Mouse (Mus musculus) heart, adult 2 months (tissue): ENCODE data around the gene Egfr. TPM values are rescaled to one million over a fixed set of nuclear protein-coding genes. Genes with fewer than 3 reads are reported as not detected.

Source experiments
- DNase-seq, 2 experiments: peaks; one replicate each; pipeline ENCODE4 v3.0.0; 2021
- H3K27ac ChIP-seq: fragments of 200-600 bp; 2 replicates; pipeline ENCODE4 v1.8.1; 2022
- H3K27me3 ChIP-seq: fragments of 200-500 bp; 2 replicates; pipeline ENCODE4 v1.6.1; 2012; ENCODE audit warnings: mild to moderate bottlenecking, low read length, inconsistent platforms, mixed read lengths; ENCODE audit not compliant: control insufficient read depth, insufficient read depth
- H3K36me3 ChIP-seq: fragments of 200-500 bp; 2 replicates; pipeline ENCODE4 v1.6.1; 2012; ENCODE audit warnings: low read length, inconsistent platforms; ENCODE audit not compliant: control insufficient read depth, insufficient read depth
- H3K4me1 ChIP-seq: fragments of 200-500 bp; 2 replicates; pipeline ENCODE4 v1.6.1; 2011; ENCODE audit warnings: low read length; ENCODE audit not compliant: control insufficient read depth, insufficient read depth
- H3K4me3 ChIP-seq: fragments of 200-600 bp; 2 replicates; pipeline ENCODE4 v1.8.1; 2022
- H3K79me2 ChIP-seq: fragments of 200-500 bp; replicated peaks from 2 replicates; pipeline ENCODE4 v1.6.1; 2012; ENCODE audit warnings: mild to moderate bottlenecking, inconsistent platforms, low read length, moderate library complexity, mixed read lengths; ENCODE audit not compliant: control insufficient read depth, insufficient read depth
- H3K9ac ChIP-seq: fragments of 200-500 bp; 2 replicates; pipeline ENCODE4 v1.6.1; 2012; ENCODE audit warnings: low read depth, mild to moderate bottlenecking, control low read depth, inconsistent platforms, low read length, mixed read lengths
- CTCF ChIP-seq: fragments of 200-600 bp; IDR thresholded peaks from 2 replicates; pipeline ENCODE4 v1.8.1; 2022; ENCODE audit warnings: antibody characterized with exemption, mild to moderate bottlenecking, moderate library complexity
- EP300 ChIP-seq: fragments of 200-500 bp; IDR thresholded peaks from 2 replicates; pipeline ENCODE4 v1.6.1; 2011; ENCODE audit warnings: low read depth, low read length, control low read depth; ENCODE audit not compliant: insufficient read depth
- POLR2A ChIP-seq: fragments of 200-500 bp; IDR thresholded peaks from 2 replicates; pipeline ENCODE4 v1.6.1; 2011; ENCODE audit warnings: mild to moderate bottlenecking, low read depth, low read length, control low read depth; ENCODE audit not compliant: insufficient read depth
- WGBS: fragments of 180-500 bp; shearing (Covaris S2); methylation state at CpG from one replicate; pipeline ENCODE4 v1.1.7; 2018; 5-methylcytosine and 5-hydroxymethylcytosine counted together
- intact Hi-C: fragments of 180-260 bp; cut with DNase I; formaldehyde crosslinking; loops from one replicate; pipeline ENCODE4 v1.15.1; 2025
- polyA plus RNA-seq: library from polyadenylated mRNA; depleted of rRNA; stranded (reverse); fragments of >200 nt; gene quantifications from 2 replicates; pipeline ENCODE4 v1.2.3, GENCODE M21; 2012
- total RNA-seq, 2 experiments: library from RNA; stranded (reverse); gene quantifications; 2 replicates each; pipeline ENCODE4 v1.2.3; 2021

Egfr gene
- total and polyA plus RNA-seq, 3 experiments: 4.4 to 10.5 (median 4.9) TPM

DNA sequence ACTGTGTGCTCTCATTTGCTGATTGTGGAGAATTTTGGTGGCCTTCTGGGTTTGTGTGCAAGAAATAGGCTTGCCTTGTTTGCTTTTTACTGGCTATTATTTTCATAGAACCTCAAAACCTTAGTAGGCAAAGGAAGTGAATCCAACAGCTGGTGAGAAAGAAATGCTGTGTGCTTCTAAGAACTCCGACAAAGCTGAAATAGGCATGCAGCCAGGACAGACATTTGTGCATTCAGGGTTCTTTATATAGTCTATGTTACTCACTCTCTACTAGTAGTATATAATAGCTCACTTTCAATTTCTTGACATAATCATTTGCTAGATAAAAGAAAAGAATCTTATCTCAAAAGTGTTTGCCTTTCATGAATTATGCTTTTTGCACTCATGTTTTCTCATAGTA lies 50.7 kb downstream of the Egfr start:
- 51% methylated on average over 1 of the region's 1 CpGs for WGBS
- no peaks in the 10 kb centered on the region for H3K36me3 ChIP-seq
- no peaks in the 10 kb centered on the region for H3K27me3 ChIP-seq
- H3K79me2 ChIP-seq: no peaks in the 10 kb centered on the region
- no peak overlapping the region for H3K9ac ChIP-seq
- TF ChIP-seq CTCF (no peak), EP300 (no peak), POLR2A (no peak)
- intact Hi-C loops: no loop called here
- no peak for DNase-seq
- H3K4me1 ChIP-seq: peaks cover 2% of the 10 kb centered on the region; the same call in 1 of the 2 replicates
- no peak overlapping the region for H3K4me3 ChIP-seq
- no peak overlapping the region for H3K27ac ChIP-seq

DNA sequence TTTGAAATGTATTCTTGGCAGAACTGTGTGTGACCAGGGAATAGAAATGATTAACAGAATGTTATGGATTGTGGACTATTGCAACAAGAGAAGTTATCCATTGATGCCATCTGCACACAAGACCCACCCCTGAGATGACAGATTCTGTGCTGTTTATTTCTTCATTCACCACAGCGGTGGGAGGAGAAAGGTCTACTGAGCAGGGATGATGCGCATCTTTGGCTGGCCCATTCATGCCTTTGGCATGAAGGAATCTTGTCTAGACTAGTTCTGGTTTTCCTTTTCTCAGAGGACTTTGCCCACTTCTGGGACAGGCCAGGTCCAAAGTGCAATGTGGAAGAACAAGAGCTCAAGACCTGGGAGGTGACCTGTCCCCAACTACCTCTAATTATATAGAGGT lies 52.0 kb downstream of the Egfr start:
- Histone ChIP-seq H3K36me3 (no peaks in the 10 kb centered on the region), H3K9ac (no peak overlapping the region), H3K27me3 (no peaks in the 10 kb centered on the region), H3K27ac (no peak overlapping the region), H3K4me1 (peaks cover 2% of the 10 kb centered on the region; the same call in 1 of the 2 replicates), H3K79me2 (no peaks in the 10 kb centered on the region), H3K4me3 (no peak overlapping the region)
- DNase-seq: no peak
- TF ChIP-seq POLR2A: no peak
- no peak for TF ChIP-seq CTCF
- no peak for TF ChIP-seq EP300
- 94% methylated on average over 2 of the region's 2 CpGs for WGBS
- intact Hi-C loops: no loop called here

DNA sequence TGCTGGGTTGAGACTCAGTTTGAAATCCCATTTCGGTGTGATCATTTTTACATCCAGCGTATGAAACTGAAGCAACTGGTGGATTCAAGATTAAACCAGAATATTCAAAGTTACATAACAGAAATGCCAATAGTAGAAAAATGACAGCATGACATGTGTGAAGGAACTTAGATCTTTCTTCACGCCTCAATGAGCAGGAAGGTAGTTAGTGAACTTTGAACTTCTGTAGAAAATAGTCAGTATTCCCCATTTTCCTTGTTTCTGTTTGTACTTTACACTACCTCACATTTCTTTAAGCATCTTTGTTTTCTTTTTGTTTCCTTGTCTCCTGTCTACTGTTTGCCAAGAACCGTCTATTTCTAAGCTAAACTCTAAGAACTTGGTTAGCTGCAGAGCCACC lies 53.9 kb downstream of the Egfr start:
- Histone ChIP-seq H3K79me2 (no peaks in the 10 kb centered on the region), H3K9ac (no peak overlapping the region), H3K27ac (no peak overlapping the region), H3K4me1 (peaks cover 4% of the 10 kb centered on the region), H3K27me3 (no peaks in the 10 kb centered on the region), H3K36me3 (no peaks in the 10 kb centered on the region), H3K4me3 (no peak overlapping the region)
- intact Hi-C loops: no loop called here
- 83% methylated on average over 4 of the region's 4 CpGs for WGBS
- no peak for DNase-seq
- TF ChIP-seq EP300: no peak
- no peak for TF ChIP-seq CTCF
- no peak for TF ChIP-seq POLR2A

DNA sequence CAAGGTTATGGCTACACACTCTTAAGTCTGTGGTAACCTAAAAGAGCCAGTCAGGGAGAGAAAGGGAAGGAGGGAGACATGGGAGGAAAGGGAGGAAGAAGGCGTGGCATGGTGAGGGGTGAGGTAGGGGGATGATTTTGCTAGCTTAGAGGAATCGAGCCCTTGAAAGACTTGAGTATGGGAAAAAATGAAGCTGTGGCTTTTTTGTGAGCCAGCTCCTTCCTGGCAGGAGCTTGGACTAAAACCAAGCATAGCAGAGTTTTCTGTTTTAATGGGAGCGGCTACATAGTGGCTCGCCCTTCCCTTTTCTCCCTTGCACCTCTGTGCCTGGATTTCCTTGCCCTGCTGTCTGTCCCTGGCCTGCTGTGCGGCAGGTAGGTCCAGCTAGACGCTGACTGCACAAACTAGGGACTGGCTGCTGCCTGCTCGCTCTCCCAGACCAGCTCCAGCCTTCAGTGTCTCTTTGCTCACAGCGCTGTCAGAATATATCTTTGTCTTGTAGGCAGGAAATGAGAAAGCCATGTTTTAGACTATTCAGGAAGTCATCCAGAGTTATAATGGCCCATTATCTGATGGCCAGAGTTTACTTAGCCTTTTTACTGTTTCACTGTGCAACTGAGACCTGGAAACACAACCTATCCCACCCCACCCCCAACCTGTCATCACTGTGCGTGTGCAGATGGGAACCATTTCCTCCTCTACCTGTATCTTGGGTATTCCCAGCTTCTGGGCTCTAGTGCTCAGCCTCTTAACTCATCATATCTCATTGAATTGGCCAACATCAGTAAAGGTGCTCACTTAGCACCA lies 57.4 kb downstream of the Egfr start:
- H3K36me3 ChIP-seq: no peaks in the 10 kb centered on the region
- TF ChIP-seq POLR2A: no peak
- TF ChIP-seq CTCF: no peak
- TF ChIP-seq EP300: no peak

DNA sequence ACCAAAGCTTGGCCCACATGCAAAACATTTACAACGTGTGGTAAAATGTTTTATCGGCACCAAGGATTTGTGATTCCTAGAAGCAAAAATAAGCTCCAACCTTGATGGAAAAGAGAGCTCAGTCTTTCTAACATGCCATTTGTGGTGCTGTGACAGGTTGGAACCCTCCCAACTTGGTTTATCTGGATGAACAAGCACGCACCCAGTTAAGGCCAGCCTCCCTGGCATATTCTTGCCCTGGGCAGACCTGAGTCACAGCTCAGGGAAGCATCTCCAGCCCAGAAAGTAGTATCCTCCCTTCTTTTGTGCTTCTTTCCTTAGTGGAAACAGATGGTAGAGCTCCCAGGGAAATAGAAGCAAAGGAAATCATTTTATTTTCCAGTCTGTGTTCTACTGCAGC lies 58.1 kb downstream of the Egfr start:
- H3K27ac ChIP-seq: no peak overlapping the region
- no peak for DNase-seq

More for the DNA sequence above, 57.4 kb downstream of the Egfr start:
- intact Hi-C loops: no loop called here
- Histone ChIP-seq H3K9ac (0 out of 2 replicates have a peak overlapping the region, but pooled peaks have one; percentile 46), H3K79me2 (no peaks in the 10 kb centered on the region), H3K27me3 (no peaks in the 10 kb centered on the region), H3K27ac (peak overlapping the region; percentile 23), H3K4me1 (peaks cover 4% of the 10 kb centered on the region), H3K4me3 (no peak overlapping the region)
- WGBS: 37% methylated on average over 9 of the region's 9 CpGs
- DNase-seq: no peak

DNA sequence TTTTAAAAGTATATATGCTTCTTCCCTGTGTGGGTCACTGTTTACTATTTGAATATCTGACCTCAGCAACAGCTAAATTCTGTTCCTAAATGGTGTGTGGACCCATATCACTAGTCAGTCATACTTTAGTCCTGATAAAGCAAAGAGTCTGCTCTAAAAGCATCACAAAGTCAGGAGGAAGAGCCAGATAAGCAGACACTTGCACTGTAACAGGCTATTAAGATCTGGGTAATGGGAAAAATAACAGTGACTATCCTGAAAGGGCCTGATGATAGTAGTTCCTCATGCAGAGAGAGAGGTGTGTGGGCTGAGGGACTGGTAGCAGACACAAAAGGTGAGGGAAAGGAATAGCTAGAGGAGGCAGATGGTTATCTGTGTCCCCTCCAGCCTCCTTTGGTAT lies 61.3 kb downstream of the Egfr start:
- Histone ChIP-seq H3K36me3 (no peaks in the 10 kb centered on the region), H3K27ac (no peak overlapping the region), H3K4me1 (peaks cover 8% of the 10 kb centered on the region), H3K4me3 (no peak overlapping the region), H3K9ac (no peak overlapping the region), H3K79me2 (no peaks in the 10 kb centered on the region), H3K27me3 (no peaks in the 10 kb centered on the region)
- DNase-seq: no peak
- TF ChIP-seq EP300: no peak
- no peak for TF ChIP-seq POLR2A
- TF ChIP-seq CTCF: no peak
- intact Hi-C loops: no loop called here

More for the DNA sequence above, 58.1 kb downstream of the Egfr start:
- intact Hi-C loops: no loop called here
- H3K27me3 ChIP-seq: no peaks in the 10 kb centered on the region
- H3K36me3 ChIP-seq: no peaks in the 10 kb centered on the region
- no peaks in the 10 kb centered on the region for H3K79me2 ChIP-seq
- WGBS: 61% methylated on average over 3 of the region's 3 CpGs
- no peak overlapping the region for H3K9ac ChIP-seq
- no peak overlapping the region for H3K4me3 ChIP-seq
- peaks cover 4% of the 10 kb centered on the region for H3K4me1 ChIP-seq
- TF ChIP-seq CTCF: no peak
- no peak for TF ChIP-seq POLR2A
- no peak for TF ChIP-seq EP300

DNA sequence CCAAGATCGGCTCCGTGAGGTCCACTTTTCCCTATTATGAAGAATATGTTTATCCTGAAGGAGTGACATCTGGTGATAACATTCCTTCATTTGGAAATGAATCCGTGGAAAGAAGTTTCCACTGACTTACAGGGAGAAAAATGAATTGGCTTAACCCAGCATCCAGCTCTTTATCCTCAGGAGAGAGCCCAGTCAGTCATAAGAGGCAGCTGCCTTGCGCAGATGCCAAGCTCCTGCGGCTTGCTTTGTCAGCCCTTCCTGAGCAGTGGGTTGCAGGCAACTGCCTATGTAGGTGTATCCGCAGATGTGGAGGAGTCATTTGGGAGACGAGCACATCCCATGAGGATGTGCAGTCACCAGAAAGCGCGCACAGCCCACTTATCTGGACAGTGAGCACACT lies 64.4 kb downstream of the Egfr start:
- Histone ChIP-seq H3K79me2 (no peaks in the 10 kb centered on the region), H3K9ac (no peak overlapping the region), H3K4me1 (peaks cover 7% of the 10 kb centered on the region), H3K36me3 (no peaks in the 10 kb centered on the region), H3K4me3 (no peak overlapping the region), H3K27ac (peak overlapping the region; percentile 50), H3K27me3 (no peaks in the 10 kb centered on the region)
- intact Hi-C loops: no loop called here
- no peak for TF ChIP-seq POLR2A
- TF ChIP-seq CTCF: no peak
- TF ChIP-seq EP300: 0 out of 2 replicates have a peak, but pooled peaks have one; percentile 14
- WGBS: 69% methylated on average over 9 of the region's 9 CpGs
- DNase-seq: peak; percentile 62 to 67
